Mouse (Mus musculus): ENCODE results near the gene Zfp652. TPM values are rescaled to one million over a fixed set of nuclear protein-coding genes. Genes with fewer than 3 reads are reported as not detected.
"Not testable (repeated sequence)": the region's sequence is repeated elsewhere in the genome, so short reads cannot be mapped to it uniquely, and the experiment has no call there.

Gene Zfp652
- total RNA-seq, 2 experiments from 2014 or later: 8.8 to 16.7 TPM

- not testable (repeated sequence) for ATAC-seq (replicated peaks; ENCODE audit: low FRiP score, poor library complexity, severe bottlenecking)
These were observed 42.7 kb downstream of the Zfp652 start for GRCm38 (mm10) chr11:95755137-95755536.

- ATAC-seq (replicated peaks; ENCODE audit: low FRiP score, poor library complexity, severe bottlenecking): no peak
These were observed 48.0 kb downstream of the Zfp652 start for GRCm38 (mm10) chr11:95760521-95760920.

GRCm38 (mm10) chr11:95762996-95763395 lies 50.5 kb downstream of the Zfp652 start:
- ATAC-seq (replicated peaks; ENCODE audit: low FRiP score, poor library complexity, severe bottlenecking): no peak

- ATAC-seq (replicated peaks; ENCODE audit: low FRiP score, poor library complexity, severe bottlenecking): no peak
These were observed 52.3 kb downstream of the Zfp652 start for GRCm38 (mm10) chr11:95764806-95765205.

- no peak for ATAC-seq (replicated peaks; ENCODE audit: low FRiP score, poor library complexity, severe bottlenecking)
These were observed 52.9 kb downstream of the Zfp652 start for GRCm38 (mm10) chr11:95765334-95765733.

- ATAC-seq (replicated peaks; ENCODE audit: low FRiP score, poor library complexity, severe bottlenecking): no peak
These were observed 55.8 kb downstream of the Zfp652 start for GRCm38 (mm10) chr11:95768244-95768643.

- ATAC-seq (replicated peaks; ENCODE audit: low FRiP score, poor library complexity, severe bottlenecking): no peak
These were observed 56.7 kb downstream of the Zfp652 start for GRCm38 (mm10) chr11:95769208-95769607.

GRCm38 (mm10) chr11:95770720-95771364 lies 58.4 kb downstream of the Zfp652 start:
- peak; percentile 68 for ATAC-seq (replicated peaks; ENCODE audit: low FRiP score, poor library complexity, severe bottlenecking)

- no peak for ATAC-seq (replicated peaks; ENCODE audit: low FRiP score, poor library complexity, severe bottlenecking)
These were observed 59.2 kb downstream of the Zfp652 start for GRCm38 (mm10) chr11:95771665-95772064.

GRCm38 (mm10) chr11:95773264-95773663 lies 60.8 kb downstream of the Zfp652 start:
- no peak for ATAC-seq (replicated peaks; ENCODE audit: low FRiP score, poor library complexity, severe bottlenecking)

GRCm38 (mm10) chr11:95777323-95778297 lies 65.1 kb downstream of the Zfp652 start:
- peak; percentile 78 for ATAC-seq (replicated peaks; ENCODE audit: low FRiP score, poor library complexity, severe bottlenecking)

- ATAC-seq (replicated peaks; ENCODE audit: low FRiP score, poor library complexity, severe bottlenecking): peak; percentile 59
These were observed 66.4 kb downstream of the Zfp652 start for GRCm38 (mm10) chr11:95778831-95779251.

- no peak for ATAC-seq (replicated peaks; ENCODE audit: low FRiP score, poor library complexity, severe bottlenecking)
These were observed 66.9 kb downstream of the Zfp652 start for GRCm38 (mm10) chr11:95779366-95779765.

GRCm38 (mm10) chr11:95780480-95780879 lies 68.0 kb downstream of the Zfp652 start:
- ATAC-seq (replicated peaks; ENCODE audit: low FRiP score, poor library complexity, severe bottlenecking): no peak

GRCm38 (mm10) chr11:95781557-95781956 lies 69.1 kb downstream of the Zfp652 start:
- ATAC-seq (replicated peaks; ENCODE audit: low FRiP score, poor library complexity, severe bottlenecking): no peak

- no peak for ATAC-seq (replicated peaks; ENCODE audit: low FRiP score, poor library complexity, severe bottlenecking)
These were observed 71.0 kb downstream of the Zfp652 start for GRCm38 (mm10) chr11:95783457-95783856.

GRCm38 (mm10) chr11:95783958-95784357 lies 71.5 kb downstream of the Zfp652 start:
- no peak for ATAC-seq (replicated peaks; ENCODE audit: low FRiP score, poor library complexity, severe bottlenecking)

GRCm38 (mm10) chr11:95785675-95786074 lies 73.2 kb downstream of the Zfp652 start:
- ATAC-seq (replicated peaks; ENCODE audit: low FRiP score, poor library complexity, severe bottlenecking): no peak

GRCm38 (mm10) chr11:95786511-95786910 lies 74.0 kb downstream of the Zfp652 start:
- ATAC-seq (replicated peaks; ENCODE audit: low FRiP score, poor library complexity, severe bottlenecking): peak; percentile 43

- no peak for ATAC-seq (replicated peaks; ENCODE audit: low FRiP score, poor library complexity, severe bottlenecking)
These were observed 77.0 kb downstream of the Zfp652 start for GRCm38 (mm10) chr11:95789451-95789891.

- ATAC-seq (replicated peaks; ENCODE audit: low FRiP score, poor library complexity, severe bottlenecking): no peak
These were observed 79.3 kb downstream of the Zfp652 start for GRCm38 (mm10) chr11:95791787-95792186.

Data from erythroblast, adult 5-6 weeks (primary cell).